Mouse (Mus musculus): Measurements from ENCODE around the gene Fancg. TPM values are rescaled to one million over a fixed set of nuclear protein-coding genes. Genes with fewer than 3 reads are reported as not detected.
"Not testable (repeated sequence)": the region's sequence is repeated elsewhere in the genome, so short reads cannot be mapped to it uniquely, and the experiment has no call there.

Fancg gene
- polyA plus RNA-seq, 1 experiment from 2014 or later, result 13.0 TPM

DNA sequence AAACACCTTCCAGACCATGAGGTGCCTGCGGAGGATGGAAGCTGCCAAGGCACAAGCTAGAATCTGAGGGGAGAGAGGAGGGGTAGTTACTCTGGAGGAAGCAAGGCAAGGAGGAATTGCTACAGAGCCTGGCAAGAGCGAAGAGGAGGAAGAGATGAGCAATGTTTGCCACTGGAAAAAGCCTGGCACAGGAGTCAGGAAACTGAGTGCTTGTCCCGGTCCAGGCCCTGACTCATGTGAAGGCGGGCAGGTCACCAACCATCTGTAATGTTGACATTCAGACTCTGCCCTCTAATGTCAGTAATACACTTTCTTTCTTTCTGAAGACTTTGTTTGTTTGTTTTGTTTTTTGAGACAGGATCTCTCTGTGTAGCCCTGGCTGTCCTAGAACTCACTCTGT, 7.8 kb upstream of the Fancg start:
- no peaks in the 10 kb centered on the region for H3K9me3 ChIP-seq
- no peak overlapping the region for H3K27ac ChIP-seq
- no peak overlapping the region for H3K4me2 ChIP-seq
- H3K9ac ChIP-seq, result no peak overlapping the region
- WGBS, result 92% methylated on average over 4 of the region's 4 CpGs
- no peaks in the 10 kb centered on the region for H3K4me1 ChIP-seq
- no peaks in the 10 kb centered on the region for H3K27me3 ChIP-seq (replicated peaks)
- peaks cover 27% of the 10 kb centered on the region for H3K36me3 ChIP-seq
- H3K4me3 ChIP-seq (replicated peaks), result no peak overlapping the region
- no peak for ATAC-seq (ENCODE audit: insufficient read depth, low FRiP score, low read depth)

DNA sequence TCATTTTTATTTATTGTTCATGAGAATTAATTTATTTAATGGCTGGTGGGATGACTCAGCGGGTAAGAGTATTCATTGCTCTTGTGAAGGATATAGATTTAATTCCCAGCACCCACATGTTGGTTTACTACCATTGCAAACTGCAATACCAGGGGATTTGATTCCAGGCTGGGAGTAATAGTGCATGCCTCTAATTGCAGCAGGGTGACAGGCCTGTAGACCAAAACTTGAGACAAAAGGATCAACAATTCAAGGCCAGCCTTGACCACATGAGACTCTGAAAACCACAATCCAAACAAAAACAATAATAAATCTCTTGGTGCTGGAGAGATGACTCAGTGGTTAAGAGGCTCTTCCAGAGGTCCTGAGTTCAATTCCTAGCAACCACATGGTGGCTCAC, 1.8 kb upstream of the Fancg start:
- H3K4me3 ChIP-seq (replicated peaks), result no peak overlapping the region
- H3K9me3 ChIP-seq, result no peaks in the 10 kb centered on the region
- H3K27me3 ChIP-seq (replicated peaks), result no peaks in the 10 kb centered on the region
- no peaks in the 10 kb centered on the region for H3K36me3 ChIP-seq
- H3K9ac ChIP-seq, result no peak overlapping the region
- no peak overlapping the region for H3K4me2 ChIP-seq
- no peak overlapping the region for H3K27ac ChIP-seq
- peaks cover 12% of the 10 kb centered on the region; the same call in 1 of the 2 replicates for H3K4me1 ChIP-seq
- 94% methylated on average over 1 of the region's 1 CpGs for WGBS
- no peak for ATAC-seq (ENCODE audit: insufficient read depth, low FRiP score, low read depth)

DNA sequence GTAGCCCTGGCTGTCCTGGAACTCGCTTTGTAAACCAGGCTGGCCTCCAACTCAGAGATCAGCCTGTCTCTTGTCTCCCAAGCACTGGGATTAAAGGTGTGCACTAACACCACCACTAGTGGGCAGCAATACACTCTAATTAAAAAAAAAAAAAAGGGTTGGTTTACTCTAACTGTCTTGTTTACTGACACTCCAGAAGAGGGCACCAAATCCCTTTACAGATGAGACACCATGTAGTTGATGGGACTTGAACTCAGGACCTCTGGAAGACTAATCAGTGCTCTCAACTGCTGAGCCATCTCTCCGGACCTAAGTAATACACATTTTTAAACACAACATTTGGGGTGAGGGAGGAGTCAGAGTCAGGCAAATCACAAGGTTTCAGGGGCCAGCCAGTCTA, 4.5 kb downstream of the Fancg start:
- Histone ChIP-seq H3K27ac (no peak overlapping the region), H3K4me2 (no peak overlapping the region), H3K36me3 (no peaks in the 10 kb centered on the region), H3K4me3 (replicated peaks) (no peak overlapping the region), H3K9me3 (no peaks in the 10 kb centered on the region), H3K27me3 (replicated peaks) (no peaks in the 10 kb centered on the region), H3K9ac (no peak overlapping the region), H3K4me1 (peaks cover 12% of the 10 kb centered on the region; the same call in 1 of the 2 replicates)
- WGBS, result 58% methylated on average over 2 of the region's 2 CpGs
- ATAC-seq (ENCODE audit: insufficient read depth, low FRiP score, low read depth), result no peak

DNA sequence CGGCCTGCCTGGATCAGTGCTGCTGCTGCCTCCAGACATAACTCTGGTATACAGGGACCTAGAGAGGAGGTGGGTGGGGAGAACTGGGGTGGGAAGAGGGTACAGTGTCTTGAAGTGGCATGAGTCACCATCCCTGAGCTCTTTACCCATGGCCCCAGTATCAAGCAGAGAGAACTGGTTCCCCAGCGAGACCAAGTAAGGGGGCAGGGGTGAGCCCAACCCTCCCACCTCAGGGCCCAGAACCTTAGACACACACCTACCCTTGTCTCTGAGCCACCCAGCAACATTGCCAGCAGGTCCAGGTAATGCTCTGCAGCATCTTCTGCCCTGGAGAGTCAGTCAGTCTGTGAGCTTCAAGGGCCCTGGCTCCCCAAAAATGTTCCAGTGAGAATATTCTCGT, 5.4 kb downstream of the Fancg start:
- H3K27me3 ChIP-seq (replicated peaks), result no peaks in the 10 kb centered on the region
- H3K36me3 ChIP-seq, result no peaks in the 10 kb centered on the region
- H3K4me1 ChIP-seq, result peaks cover 12% of the 10 kb centered on the region; the same call in 1 of the 2 replicates
- no peak overlapping the region for H3K9ac ChIP-seq
- H3K27ac ChIP-seq, result no peak overlapping the region
- 91% methylated on average over 3 of the region's 3 CpGs for WGBS
- ATAC-seq (ENCODE audit: insufficient read depth, low FRiP score, low read depth), result no peak
- H3K4me3 ChIP-seq (replicated peaks), result no peak overlapping the region
- no peaks in the 10 kb centered on the region for H3K9me3 ChIP-seq
- H3K4me2 ChIP-seq, result no peak overlapping the region

DNA sequence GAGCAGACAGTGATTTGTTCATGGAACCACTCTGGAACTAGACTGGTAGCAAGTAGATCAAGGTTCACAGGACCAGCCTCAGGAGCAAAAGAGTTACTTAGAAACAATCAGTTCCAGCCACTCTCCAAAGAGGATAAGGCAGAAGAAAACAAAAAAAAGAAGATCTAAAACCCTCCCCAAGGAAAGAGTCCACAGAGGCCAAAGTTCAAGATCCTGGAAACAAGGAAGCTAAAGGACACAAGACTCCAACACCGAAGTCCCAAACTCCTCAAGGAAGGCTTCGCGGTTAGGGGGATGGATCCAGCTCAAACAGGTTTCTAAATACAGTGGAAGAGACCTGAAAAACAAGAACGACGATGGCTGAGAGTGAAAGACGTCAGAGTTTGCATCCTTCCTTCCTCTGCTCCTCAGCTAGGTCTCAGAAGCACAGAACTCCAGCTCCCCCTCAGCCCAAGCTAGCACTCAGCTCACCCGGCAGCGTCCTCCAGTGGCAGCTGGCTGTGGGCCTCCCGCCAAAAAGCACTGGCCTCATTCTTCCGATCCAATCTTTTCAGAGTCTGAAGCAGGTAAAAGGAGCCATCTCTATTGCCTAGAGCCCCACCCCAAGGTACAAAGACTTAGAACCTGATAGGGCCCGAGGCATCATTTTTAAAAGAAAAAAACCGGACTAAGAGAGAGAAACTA, 7.4 kb downstream of the Fancg start:
- 79% methylated on average over 12 of the region's 12 CpGs for WGBS
- no peaks in the 10 kb centered on the region for H3K36me3 ChIP-seq
- H3K4me2 ChIP-seq, result no peak overlapping the region
- no peak for ATAC-seq (ENCODE audit: insufficient read depth, low FRiP score, low read depth)
- H3K27ac ChIP-seq, result no peak overlapping the region
- H3K4me1 ChIP-seq, result peaks cover 7% of the 10 kb centered on the region
- no peak overlapping the region for H3K4me3 ChIP-seq (replicated peaks)
- no peaks in the 10 kb centered on the region for H3K9me3 ChIP-seq
- H3K9ac ChIP-seq, result no peak overlapping the region
- no peaks in the 10 kb centered on the region for H3K27me3 ChIP-seq (replicated peaks)

DNA sequence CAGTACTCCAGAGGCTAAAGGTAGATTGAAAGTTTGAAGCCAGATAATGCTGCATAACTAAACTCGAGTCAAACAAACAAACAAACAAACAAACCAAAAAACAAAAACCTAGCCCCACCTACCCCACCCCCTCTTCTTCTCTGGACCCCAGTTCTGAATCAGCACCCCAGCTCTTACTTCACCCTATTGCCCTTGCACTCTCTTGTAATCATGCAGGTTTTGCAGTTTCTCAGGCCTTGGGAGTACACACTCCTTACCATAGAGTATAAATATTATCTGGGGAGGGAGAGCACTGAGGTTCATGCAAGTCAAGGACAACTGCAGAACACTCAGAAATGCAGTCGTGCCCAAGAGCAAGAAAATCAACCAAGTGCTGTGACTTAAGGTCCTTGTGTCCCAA, 9.0 kb downstream of the Fancg start:
- no peak for ATAC-seq (ENCODE audit: insufficient read depth, low FRiP score, low read depth)
- H3K9ac ChIP-seq, result no peak overlapping the region
- H3K27me3 ChIP-seq (replicated peaks), result no peaks in the 10 kb centered on the region
- H3K4me3 ChIP-seq (replicated peaks), result no peak overlapping the region
- H3K4me1 ChIP-seq, result peaks cover 9% of the 10 kb centered on the region
- no peaks in the 10 kb centered on the region for H3K9me3 ChIP-seq
- H3K36me3 ChIP-seq, result no peaks in the 10 kb centered on the region
- no peak overlapping the region for H3K4me2 ChIP-seq
- WGBS, result 87% methylated on average over 2 of the region's 2 CpGs
- no peak overlapping the region for H3K27ac ChIP-seq

DNA sequence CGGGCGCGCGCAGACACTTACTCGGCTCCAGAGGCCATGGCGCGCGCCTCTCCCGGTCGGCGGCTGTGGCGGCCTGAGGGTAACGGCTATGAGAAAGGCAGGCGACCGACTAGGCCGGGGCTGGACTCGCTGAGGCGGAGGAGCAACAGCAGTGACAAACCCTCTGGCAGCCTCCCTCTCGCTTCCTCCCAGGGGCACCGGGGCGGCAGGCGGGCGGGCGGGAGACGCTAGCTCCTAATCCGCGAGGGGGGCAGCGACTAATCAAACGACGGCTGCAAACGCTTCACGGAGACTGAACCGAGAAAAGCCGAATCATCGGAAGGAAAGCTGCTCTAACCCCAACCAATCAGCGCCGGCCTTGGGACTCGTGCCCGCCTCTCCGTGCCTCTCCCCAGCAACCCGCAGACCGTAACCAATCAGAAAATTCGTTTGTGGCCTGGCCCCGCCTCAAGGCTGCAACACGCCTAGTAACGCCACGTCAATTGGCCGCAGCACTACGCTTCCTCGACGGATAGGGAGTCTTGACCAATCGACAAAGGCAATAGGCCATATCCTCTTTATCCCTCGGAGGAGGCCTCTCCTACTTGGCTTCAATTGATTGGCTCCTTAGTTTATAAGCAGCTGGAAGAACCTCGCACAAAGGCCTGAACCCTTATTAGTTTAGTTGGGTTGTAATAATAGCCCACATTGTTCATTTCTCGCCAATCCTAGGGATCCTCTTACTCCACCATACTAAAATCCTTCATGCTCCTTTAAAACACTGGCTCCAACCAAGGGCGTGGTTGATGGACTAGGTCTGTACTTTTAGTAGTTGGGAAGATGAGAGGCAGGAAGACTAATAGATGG, 9.9 kb downstream of the Fancg start, which contains the start of gene Vcp:
Vcp (minus strand) TSS at position 367 of the 846 bp plus-strand sequence.
- peak; percentile 98 for ATAC-seq (ENCODE audit: insufficient read depth, low FRiP score, low read depth)

DNA sequence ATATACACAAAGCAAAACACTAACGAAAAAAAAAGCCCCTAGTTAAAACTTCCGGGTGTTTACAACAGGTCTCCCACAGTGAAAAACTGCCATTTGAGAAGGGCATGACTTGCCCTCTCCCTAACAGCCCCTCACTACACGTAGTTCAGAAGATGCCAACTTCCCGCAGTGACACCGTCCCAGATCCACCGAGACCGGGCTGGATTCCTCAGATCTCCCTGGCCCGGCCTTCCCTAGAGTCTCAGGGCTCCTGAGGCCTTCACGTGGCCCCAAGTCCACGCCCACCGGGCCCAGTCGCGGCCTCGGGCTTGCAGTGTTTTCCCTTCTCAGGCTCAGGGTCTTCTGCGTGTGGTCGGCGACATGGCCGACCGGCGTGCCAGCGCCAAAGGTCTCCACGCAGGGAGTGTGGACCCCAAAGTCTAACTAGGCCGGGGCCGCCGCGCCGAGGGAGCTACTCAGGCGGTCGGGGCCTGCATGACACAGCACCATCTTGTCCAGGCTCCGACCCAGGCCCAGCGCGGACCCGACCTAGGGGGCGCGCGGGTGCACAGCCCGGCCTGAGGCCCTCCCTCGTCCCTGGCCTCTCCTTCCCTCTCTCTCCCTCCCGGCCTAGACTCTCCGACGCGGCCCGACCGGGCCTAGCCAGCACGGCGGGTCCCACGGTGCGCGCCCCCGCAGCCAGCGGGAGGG, 10.7 kb downstream of the Fancg start:
- WGBS, result under 1% methylated on average over 51 of the region's 51 CpGs
- peak overlapping the region; percentile 67 for H3K4me3 ChIP-seq (replicated peaks)
- H3K9ac ChIP-seq, result peak overlapping the region; percentile 97
- H3K27ac ChIP-seq, result peak overlapping the region; percentile 99
- peaks cover 6% of the 10 kb centered on the region; the same call in 1 of the 2 replicates for H3K36me3 ChIP-seq
- peak overlapping the region; percentile 60 for H3K4me2 ChIP-seq
- no peaks in the 10 kb centered on the region for H3K9me3 ChIP-seq
- H3K27me3 ChIP-seq (replicated peaks), result no peaks in the 10 kb centered on the region
- peak; percentile 70 for ATAC-seq (ENCODE audit: insufficient read depth, low FRiP score, low read depth)
- H3K4me1 ChIP-seq, result peaks cover 9% of the 10 kb centered on the region

More for the DNA sequence above, 9.9 kb downstream of the Fancg start, which contains the start of gene Vcp:
- under 1% methylated on average over 51 of the region's 56 CpGs for WGBS
- H3K27ac ChIP-seq, result peak within 1 kb of the TSS; percentile 99
- H3K36me3 ChIP-seq; H3K9me3 ChIP-seq; H3K4me1 ChIP-seq; H3K27me3 ChIP-seq (replicated peaks): not testable (repeated sequence)
- H3K9ac ChIP-seq, result peak within 1 kb of the TSS; percentile 97
- peak within 1 kb of the TSS; percentile 60 for H3K4me2 ChIP-seq
- peak within 1 kb of the TSS; percentile 67 for H3K4me3 ChIP-seq (replicated peaks)

DNA sequence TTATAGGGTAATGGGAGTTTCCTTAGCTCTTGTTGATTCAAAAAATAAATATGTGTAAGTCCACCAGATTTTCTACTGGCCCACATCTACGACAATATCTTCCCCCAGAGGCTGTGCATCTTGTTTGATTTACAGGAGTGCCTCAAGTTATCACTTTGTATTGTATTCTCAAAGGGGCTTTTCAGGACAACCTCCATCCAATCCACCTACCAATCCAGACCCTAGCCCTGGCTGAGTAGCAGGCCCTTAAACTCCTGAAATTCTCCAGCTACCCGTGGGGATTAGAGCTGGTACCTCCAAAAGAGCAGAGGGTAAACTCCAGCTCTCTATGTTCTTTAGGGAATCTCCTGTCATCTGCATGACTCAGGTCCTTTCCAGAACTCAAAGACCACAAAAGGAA, 12.3 kb downstream of the Fancg start:
- H3K9me3 ChIP-seq, result no peaks in the 10 kb centered on the region
- ATAC-seq (ENCODE audit: insufficient read depth, low FRiP score, low read depth), result no peak
- peaks cover 9% of the 10 kb centered on the region for H3K4me1 ChIP-seq
- H3K27ac ChIP-seq, result no peak overlapping the region
- peak overlapping the region; percentile 60 for H3K4me2 ChIP-seq
- no peak overlapping the region for H3K9ac ChIP-seq
- 46% methylated on average over 2 of the region's 2 CpGs for WGBS
- H3K4me3 ChIP-seq (replicated peaks), result peak overlapping the region; percentile 67
- peaks cover 16% of the 10 kb centered on the region for H3K36me3 ChIP-seq
- no peaks in the 10 kb centered on the region for H3K27me3 ChIP-seq (replicated peaks)

DNA sequence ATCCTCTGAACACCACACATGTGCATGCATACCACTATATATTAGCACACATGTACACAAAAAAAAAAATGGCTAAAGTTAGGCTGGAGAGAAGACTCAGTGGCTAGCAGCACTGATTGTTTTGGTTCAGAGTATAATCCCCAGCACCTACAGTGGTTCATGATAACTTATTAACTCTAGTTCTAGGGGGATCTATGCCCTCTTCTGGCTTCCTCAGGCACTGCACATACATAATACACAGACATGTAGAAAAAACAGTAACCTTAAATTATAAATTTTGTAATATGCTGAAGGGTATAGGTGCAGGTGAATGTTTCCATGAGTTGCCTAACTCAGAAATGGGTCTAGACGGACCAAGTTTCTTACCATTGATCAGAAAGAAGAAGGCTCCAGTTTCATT, 22.0 kb downstream of the Fancg start:
- WGBS, result 65% methylated on average over 1 of the region's 1 CpGs
- no peak overlapping the region for H3K4me3 ChIP-seq (replicated peaks)
- H3K9me3 ChIP-seq, result no peaks in the 10 kb centered on the region
- H3K9ac ChIP-seq, result no peak overlapping the region
- H3K36me3 ChIP-seq, result peaks cover 71% of the 10 kb centered on the region
- no peak overlapping the region for H3K27ac ChIP-seq
- H3K4me1 ChIP-seq, result no peaks in the 10 kb centered on the region
- no peak overlapping the region for H3K4me2 ChIP-seq
- no peak for ATAC-seq (ENCODE audit: insufficient read depth, low FRiP score, low read depth)
- H3K27me3 ChIP-seq (replicated peaks), result no peaks in the 10 kb centered on the region

DNA sequence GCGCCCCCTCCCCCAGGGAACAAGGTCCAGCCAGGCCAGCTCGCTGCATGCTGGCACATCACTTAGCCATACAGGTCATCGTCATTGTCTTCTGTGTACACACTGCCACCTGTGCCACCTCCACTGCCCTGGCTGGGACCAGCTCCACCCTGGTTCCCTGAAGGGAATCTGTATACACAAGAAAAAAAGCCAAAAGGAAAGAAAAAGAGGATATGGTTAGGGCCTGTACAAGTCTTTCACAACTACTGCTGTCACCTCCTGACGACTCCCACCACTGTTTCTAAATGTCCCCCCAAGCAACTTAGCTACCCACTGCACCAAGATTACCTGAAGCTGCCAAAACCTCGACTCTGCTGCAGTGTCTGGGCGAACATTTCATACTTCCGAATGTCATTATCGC, 29.8 kb downstream of the Fancg start:
- not testable (repeated sequence) for H3K4me3 ChIP-seq (replicated peaks); H3K4me2 ChIP-seq; H3K9me3 ChIP-seq; H3K4me1 ChIP-seq; ATAC-seq (ENCODE audit: insufficient read depth, low FRiP score, low read depth); H3K9ac ChIP-seq; H3K27me3 ChIP-seq (replicated peaks); H3K27ac ChIP-seq
- H3K36me3 ChIP-seq, result peaks cover 40% of the 10 kb centered on the region
- WGBS, result 89% methylated on average over 8 of the region's 8 CpGs

DNA sequence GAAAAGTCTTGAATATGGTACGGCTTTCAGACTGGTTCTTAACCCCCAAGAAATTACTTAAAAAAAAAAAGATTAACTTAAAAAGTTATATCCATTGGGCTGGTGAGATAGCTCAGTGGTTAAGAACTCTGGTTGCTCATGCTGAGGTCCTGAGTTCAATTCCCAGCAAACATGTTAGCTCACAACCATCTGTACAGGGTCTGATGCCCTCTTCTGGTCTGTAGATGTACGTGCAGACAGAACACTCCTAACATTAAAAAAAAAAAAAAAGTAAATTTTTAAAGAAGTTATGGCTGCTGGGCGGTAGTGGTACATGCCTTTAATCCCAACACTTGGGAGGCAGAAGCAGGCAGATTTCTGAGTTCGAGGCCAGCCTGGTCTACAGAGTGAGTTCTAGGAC, 32.2 kb downstream of the Fancg start:
- Histone ChIP-seq H3K4me2 (no peak overlapping the region), H3K27me3 (replicated peaks) (no peaks in the 10 kb centered on the region), H3K4me1 (no peaks in the 10 kb centered on the region), H3K9me3 (no peaks in the 10 kb centered on the region), H3K9ac (no peak overlapping the region), H3K27ac (no peak overlapping the region), H3K36me3 (peaks cover 20% of the 10 kb centered on the region; the same call in 1 of the 2 replicates), H3K4me3 (replicated peaks) (no peak overlapping the region)
- WGBS, result 91% methylated on average over 4 of the region's 4 CpGs
- ATAC-seq (ENCODE audit: insufficient read depth, low FRiP score, low read depth), result no peak

Data from stomach, embryonic 15.5 days (tissue).